In the genomic region with DNA sequence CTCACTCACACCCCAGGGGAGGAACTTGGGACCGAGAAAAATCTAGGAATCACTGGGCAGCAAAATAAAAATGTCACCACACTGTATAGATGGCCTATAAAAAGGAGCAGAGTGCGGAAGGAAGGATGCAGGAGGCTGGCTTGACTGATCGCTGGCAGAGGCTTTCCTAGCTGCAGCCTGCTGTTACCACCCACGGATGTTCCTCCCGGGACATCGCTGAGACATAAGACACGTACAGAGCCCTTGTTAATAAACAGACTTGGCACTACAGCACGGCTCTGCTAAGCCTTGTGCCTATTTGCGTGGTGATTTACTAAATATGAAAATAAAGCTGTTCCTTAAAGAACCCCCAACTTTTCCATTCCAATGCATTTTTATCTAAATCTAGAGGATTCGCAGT, we compare ENCODE assay signal across 13 mouse cellular contexts.
DNase-seq lines count a peak whose midpoint lies in the region; ATAC-seq and TF ChIP-seq lines count a peak whose summit lies in the region.
"Had no signal": no experiment of that assay in that cellular context is flagged by ENCODE, and none has a peak within 500 bp of the region (broad histone marks: within the 10 kb centered on the region; RNA-seq: fewer than 3 reads in every experiment).

No protein-coding gene starts in this region.

- no peak overlapping the region for H3K4me3 ChIP-seq in thymus, adult 2 months (ENCODE audit: control insufficient read depth, insufficient read depth, low read length)
- no peak overlapping the region for H3K4me3 ChIP-seq in midbrain, embryonic 14.5 days (replicated peaks; ENCODE audit: low read depth, low read length)

- intact Hi-C loops in left cerebral cortex, postnatal 4 days (cut with DNase I), result no loop called here

- no peak overlapping the region for H3K27ac ChIP-seq in thymus, adult 2 months (ENCODE audit: control insufficient read depth, insufficient read depth, low read length)
- no peak overlapping the region for H3K27ac ChIP-seq in midbrain, embryonic 14.5 days (replicated peaks; ENCODE audit: low read depth, low read length)

- no peaks in the 10 kb centered on the region for H3K9me3 ChIP-seq in midbrain, embryonic 14.5 days (ENCODE audit: control insufficient read depth, low read length)

- no peak for ATAC-seq in midbrain, embryonic 14.5 days (ENCODE audit: low FRiP score, low TSS enrichment)

- no peaks in the 10 kb centered on the region for H3K27me3 ChIP-seq in thymus, adult 2 months (ENCODE audit: control insufficient read depth, insufficient read depth, low read length)
- no peaks in the 10 kb centered on the region for H3K27me3 ChIP-seq in midbrain, embryonic 14.5 days (ENCODE audit: control insufficient read depth, insufficient read depth, low read length)

- TF ChIP-seq POLR2A in thymus, adult 2 months (IDR thresholded peaks at IDR 0.05; ENCODE audit: control insufficient read depth, extremely low read depth, insufficient read depth, low read length, poor library complexity), result no peak

- peak; percentile 74 for DNase-seq in left cerebral cortex, adult 11 months (ENCODE audit: low spot score)
- DNase-seq in left cerebral cortex, postnatal 4 days, result no peak
- peak; percentile 21 to 76 for DNase-seq in frontal cortex, postnatal 10 days (ENCODE audit: low spot score in 2 of 2)
- DNase-seq in layer of hippocampus, postnatal 25 days (ENCODE audit: extremely low spot score in 1 of 2, low spot score in 1 of 2), result peak; percentile 25 to 33
- DNase-seq in right cerebral cortex, postnatal 10 days (ENCODE audit: low spot score in 2 of 2), result peak; percentile 65 to 84
- no peak for DNase-seq in thymus, adult 2 months
- no peak for DNase-seq in midbrain, embryonic 14.5 days
- DNase-seq: cerebellum, adult 9-11 months; gastrocnemius, postnatal 36 days; heart, postnatal 36 days; kidney, adult 2 months; liver had no signal

- no peak for TF ChIP-seq CTCF in thymus, adult 2 months (IDR thresholded peaks at IDR 0.05; ENCODE audit: borderline replicate concordance, control insufficient read depth, extremely low read depth, insufficient read depth, low read length, poor library complexity)

- H3K9ac ChIP-seq in midbrain, embryonic 14.5 days (replicated peaks; ENCODE audit: low read length), result no peak overlapping the region

- no peaks in the 10 kb centered on the region for H3K4me1 ChIP-seq in thymus, adult 2 months (replicated peaks; ENCODE audit: control insufficient read depth, insufficient read depth, low read length)
- H3K4me1 ChIP-seq in midbrain, embryonic 14.5 days (ENCODE audit: control insufficient read depth, insufficient read depth, low read length), result no peaks in the 10 kb centered on the region

- H3K36me3 ChIP-seq in thymus, adult 2 months (ENCODE audit: control insufficient read depth, insufficient read depth, low read length), result no peaks in the 10 kb centered on the region
- H3K36me3 ChIP-seq in midbrain, embryonic 14.5 days (ENCODE audit: control insufficient read depth, insufficient read depth, low read length), result no peaks in the 10 kb centered on the region

- 68% methylated on average over 10 of the region's 10 CpGs for WGBS in thymus, adult 2 months
- WGBS in midbrain, embryonic 14.5 days, result 52% methylated on average over 10 of the region's 10 CpGs

- no peak overlapping the region for H3K4me2 ChIP-seq in midbrain, embryonic 14.5 days (ENCODE audit: low read length)
- H3K4me2 ChIP-seq: midbrain, embryonic 11.5 days had no signal

Comparison
In these comparisons a context has a peak if more than half of its experiments do, and no peak if none do; other contexts are left out.
1. DNase-seq: peak in left cerebral cortex, adult 11 months (single experiment), frontal cortex, postnatal 10 days (2 of 2), layer of hippocampus, postnatal 25 days (2 of 2) and right cerebral cortex, postnatal 10 days (2 of 2); none in left cerebral cortex, postnatal 4 days (single experiment), thymus, adult 2 months (single experiment) and midbrain, embryonic 14.5 days (single experiment).